Mouse (Mus musculus) CD8-positive naive resting alpha-beta T cell, adult 2 months (primary cell): Measurements from ENCODE around the gene Igf2bp1.

Experiments used
- DNase-seq, 2 experiments: peaks; one replicate each; pipeline ENCODE4 v3.0.0; 2022; ENCODE audit warnings: low read depth in 2 of 2, low spot score in 2 of 2

Gene Igf2bp1

DNA sequence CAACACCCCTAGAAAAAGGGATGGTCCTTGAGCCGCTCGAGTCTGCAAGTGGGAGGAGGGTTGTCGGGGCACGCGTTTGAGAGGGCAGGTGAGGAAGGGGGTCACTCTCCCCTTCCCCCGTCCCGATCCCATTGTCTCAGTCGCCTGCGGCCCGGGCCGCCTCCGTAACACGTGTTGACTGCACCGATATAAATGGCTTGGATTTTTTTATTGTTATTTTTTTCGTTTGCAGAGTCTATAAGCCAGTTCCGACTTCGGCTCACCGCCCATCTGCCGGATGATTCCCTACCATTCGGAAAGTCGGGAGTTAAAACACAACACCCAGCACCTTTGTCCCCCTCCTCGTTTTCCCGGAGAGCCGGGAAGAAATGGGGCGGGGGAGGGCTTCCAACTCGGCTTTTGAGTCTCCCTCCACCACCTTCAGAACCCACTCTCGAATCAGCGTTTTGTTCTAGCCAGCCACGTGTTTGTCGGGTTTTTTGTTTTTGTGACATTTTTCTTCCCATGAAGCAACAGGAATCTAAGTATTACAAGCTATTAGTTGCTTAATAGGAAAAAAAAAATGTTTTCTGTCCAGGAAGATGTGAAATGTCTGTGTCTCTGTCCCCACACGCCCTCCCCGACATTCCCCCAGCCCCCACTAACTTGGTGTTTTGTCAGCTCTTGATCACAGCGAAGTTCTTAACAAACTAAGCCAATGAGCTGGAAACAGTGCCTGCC lies 1.9 kb upstream of the Igf2bp1 start:
- DNase-seq: no peak

DNA sequence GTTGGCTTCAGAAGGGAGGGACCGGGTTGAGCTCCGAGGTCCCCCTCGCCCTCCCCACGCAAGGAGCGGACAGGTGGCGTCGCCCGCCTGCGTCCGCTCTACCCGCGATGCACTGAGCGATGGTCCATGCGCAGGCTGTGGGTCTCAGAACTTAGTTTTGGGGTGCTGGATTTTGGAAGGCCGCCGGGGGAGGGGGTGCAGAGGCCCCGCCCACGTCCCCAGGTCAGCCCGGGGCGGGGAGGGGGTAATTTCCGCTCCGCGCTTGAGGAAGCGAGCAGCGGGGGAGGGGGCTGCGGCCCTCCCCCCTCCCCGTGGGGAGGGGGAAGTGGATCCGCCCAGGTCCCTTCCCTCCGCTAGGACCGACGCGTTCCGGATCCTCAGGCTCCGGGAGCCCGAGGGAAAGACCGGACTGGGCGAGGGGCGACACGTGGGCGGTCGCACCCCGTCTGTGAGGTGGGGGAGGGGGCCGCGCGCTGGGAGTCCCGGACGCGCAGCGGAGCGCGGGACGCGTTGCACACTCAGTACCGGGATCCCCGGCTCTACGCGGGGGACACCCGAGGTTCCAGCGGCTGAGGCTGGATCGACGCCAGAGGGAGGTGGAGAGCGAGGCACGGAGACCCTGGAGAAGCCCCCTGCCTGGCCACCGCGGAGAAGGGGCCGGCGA lies 1.2 kb upstream of the Igf2bp1 start:
- DNase-seq: no peak

GRCm38 (mm10) chr11:96006367-96006851 lies 669 bp upstream of the Igf2bp1 start:
- DNase-seq: no peak

DNA sequence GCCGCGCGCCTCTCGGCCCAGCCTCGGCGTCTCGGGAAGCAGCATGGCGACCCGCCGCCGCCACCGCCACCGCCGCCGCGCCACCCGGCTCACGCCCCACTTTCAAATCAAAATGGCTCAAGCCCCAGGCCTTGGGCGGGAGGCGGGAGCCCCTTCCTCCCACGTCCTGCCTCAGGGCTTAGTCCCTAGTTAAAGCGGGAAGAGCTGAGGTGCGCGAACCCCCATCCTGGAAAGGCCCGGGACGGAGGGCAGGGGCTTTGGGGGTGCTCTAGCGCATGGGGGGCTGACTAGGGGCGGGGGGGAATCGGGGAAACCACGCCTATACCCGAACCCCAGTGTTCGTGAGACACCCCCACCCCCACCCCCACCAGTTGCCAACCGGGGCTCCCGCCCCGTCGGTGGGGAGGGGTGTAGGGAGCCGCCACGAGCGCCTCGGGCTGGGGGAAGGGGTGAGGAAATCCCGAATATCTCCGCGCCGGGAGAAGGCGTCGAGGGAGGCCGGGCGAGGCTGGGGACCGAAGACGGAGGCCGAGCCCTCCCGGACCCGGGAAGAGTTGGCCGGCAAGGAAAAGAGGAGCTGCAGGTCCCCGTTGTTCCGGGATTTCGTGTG lies 842 bp downstream of the Igf2bp1 start:
- DNase-seq: peak in 1 of 2 experiments; percentile 16

DNA sequence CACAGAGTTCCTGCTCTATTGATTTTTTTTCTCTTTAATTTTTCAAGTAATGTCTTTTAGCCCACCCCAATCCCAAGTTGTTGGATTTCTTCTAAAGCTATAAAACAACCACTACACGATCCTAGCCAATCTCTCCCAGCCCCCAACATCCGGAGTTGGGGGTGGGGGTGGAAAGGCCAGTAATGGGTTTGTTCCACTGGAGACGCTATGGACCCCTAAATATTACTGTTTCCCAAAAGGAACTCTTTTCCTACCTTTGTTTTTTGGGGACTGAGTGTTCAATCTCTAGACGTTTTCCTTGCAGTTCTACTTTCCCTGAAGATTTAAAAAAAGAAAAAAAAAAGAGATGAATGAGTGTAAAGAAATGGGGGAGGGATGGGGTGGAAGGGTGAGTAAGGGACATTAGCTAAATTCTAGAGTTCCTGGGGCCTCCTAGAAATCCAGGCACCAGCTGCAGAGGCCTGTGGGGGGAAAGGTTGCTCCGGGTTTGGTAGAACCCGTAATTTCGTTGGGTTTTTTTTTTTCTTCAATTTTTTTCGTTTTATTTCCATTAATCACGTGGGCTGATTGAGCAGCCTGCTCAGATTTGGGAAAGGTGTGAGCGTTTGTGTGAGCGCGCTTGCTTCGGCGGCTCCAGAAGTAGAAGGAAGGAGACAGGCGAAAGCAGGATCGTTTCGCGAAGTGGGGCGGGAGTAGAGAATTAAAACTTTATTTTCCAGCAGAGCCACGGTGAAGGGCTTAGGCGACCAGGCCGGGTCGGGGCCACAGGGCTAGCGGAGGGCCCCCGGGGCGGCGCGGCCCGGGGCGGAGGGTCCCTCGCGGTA lies 1.6 kb downstream of the Igf2bp1 start:
- DNase-seq: no peak

DNA sequence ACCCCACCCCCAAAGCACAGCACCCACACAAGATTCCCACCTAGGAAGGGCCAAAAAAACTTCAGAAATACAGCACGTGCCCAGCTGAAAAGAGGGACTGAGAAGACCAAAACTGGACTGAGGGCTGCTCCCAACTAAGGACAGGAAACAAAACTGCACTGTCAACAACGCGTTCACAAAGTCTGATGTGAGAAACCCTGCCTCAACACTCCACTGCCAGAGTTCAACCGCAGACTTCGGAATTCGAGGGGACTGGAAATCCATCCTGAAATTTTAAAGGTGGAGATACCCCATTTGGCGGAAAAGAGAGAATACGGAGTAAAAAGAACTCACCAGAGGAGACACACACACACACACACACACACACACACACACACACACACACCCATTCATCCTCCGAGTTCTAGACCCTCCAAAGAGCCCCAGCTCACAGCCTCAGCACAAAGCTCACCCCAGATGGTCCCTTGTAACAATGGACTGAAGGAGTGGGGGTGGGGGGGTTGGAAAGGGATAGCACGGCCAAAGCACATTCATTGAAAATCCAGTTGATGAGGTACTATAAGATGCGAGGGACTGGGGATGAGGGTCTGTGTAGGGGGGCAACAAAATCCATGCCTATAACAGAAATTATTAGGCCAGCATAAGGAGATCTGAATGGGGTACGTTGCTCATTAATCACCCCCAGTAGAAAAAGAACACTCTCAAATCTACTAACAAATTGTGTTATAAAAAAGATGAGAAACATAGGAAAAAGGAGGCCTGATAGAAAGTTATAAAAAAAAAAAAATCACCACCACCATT lies 2.4 kb downstream of the Igf2bp1 start:
- no peak for DNase-seq

DNA sequence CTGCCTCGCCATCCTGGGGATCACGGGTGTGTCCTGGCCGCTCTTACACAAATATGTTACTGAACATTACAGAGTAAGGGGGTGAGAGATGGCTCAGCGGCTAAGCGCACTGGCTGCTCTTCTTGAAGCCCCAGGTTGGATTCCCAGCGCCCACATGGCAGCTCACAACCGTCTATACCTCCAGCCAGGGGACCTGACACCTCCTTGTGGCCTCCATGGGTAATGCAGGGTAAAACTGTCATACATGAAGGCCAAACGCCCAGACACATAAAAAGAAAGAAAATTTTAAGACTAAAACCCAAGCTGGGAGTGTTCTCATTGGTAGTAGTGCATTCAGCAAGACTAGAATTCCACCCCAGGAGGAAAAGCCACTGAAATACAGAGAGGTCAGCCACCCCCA lies 11.6 kb downstream of the Igf2bp1 start:
- DNase-seq: no peak

DNA sequence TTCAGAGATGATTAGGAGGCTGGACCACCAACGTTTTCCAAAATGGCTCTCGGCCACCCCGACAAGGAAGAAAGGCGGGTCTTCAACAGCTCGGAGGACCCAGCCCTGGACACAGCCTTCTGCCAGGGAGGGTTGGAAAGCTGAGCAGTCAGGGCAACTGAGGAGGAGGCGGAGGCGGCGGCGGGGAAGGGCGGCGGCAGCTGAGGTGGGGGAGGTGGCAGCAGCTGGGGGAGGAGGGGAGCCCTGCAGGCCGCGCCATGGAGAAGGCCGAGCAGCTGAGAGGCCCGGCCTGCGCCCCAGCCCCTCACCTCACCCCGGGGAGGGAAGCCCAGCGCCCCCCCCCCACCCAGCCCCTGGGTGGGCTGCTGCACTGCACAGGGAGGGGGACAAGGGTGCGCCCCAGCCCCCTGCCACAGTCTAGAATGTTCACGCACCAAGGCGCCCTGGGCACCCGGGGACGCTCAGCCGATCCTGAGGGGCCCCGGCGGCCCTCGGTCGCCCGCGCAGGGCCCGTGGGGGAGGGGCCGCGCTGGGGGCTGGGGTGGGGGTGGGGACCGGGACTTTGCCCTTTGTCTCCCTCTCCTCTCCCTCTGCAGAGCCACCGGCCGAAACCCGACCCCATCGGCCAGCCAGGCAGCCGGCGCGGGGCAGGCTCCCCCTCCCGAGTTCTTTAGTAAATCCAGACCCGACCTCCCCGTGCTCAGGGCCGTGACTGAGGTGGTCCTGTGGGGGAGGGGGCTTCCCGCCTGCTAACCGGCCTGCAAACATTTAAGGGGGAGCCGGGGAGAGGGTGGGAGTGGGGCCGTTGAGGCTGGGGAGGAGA lies 14.6 kb downstream of the Igf2bp1 start:
- no peak for DNase-seq

- no peak for DNase-seq
These were observed 15.3 kb downstream of the Igf2bp1 start for GRCm38 (mm10) chr11:95990431-95990830.

DNA sequence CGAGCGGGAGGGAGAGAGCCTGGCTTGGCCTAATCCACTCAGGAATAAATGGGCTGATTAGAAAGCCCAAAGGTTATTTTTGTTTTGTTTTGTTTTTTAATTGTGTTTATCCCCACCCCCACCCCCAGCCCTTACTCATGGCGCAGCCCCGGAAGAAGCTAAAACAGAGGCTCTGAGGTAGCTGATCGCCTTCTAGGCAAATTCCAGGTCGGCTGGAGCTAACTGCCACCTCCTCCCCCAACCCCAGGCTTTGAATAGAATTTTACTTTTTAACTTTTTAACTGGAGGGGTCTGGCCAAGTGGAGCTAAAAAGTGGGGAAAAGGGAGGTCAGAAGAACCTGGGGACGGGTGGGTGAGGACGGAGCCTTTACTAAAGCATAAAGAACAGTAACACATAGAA lies 15.9 kb downstream of the Igf2bp1 start:
- DNase-seq: no peak

DNA sequence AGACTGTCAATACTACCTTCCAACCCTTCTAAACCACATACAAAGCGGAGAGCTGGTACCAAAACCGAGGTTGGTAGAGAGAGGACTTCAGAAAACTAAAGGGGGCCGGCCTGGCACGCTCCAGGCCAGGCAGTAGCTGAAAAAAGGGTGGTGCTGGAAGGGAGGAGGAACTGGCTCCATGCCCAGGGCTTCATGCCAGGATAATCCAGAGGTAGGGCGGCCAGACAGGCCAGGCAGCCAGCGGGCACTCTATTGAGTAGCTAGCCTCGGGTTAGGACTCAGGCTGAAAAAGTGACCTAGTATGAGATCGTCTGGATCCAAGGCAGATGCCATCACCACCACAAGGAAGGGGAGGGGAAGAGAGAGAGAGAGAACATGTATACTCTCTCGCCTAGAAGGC lies 17.2 kb downstream of the Igf2bp1 start:
- no peak for DNase-seq

GRCm38 (mm10) chr11:95987854-95988447 lies 17.8 kb downstream of the Igf2bp1 start:
- DNase-seq: no peak

- DNase-seq: no peak
These were observed 23.3 kb downstream of the Igf2bp1 start for GRCm38 (mm10) chr11:95982475-95982874.

DNA sequence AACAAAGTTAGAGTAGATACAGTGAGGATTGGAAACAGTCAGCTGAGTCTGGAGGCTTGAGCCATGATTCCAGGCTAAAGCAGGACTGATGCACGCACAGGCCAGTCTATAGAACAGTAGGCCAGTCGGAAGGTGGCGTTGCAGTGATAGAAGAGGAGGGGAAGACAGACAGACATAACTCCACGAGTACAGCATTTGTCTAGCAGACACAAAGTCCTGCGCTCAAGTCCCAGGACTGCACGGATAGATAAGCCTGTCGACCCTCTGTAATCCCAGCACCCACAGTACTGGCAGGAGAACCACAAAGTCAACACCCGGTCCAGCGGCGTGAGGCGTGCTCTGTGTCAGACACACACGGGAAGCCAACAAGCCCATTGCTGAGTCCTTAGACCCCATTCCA lies 23.9 kb downstream of the Igf2bp1 start:
- DNase-seq: no peak

- DNase-seq: peak; percentile 17 to 56
These were observed 24.9 kb downstream of the Igf2bp1 start for GRCm38 (mm10) chr11:95980762-95981418.

- DNase-seq: no peak
These were observed 27.3 kb downstream of the Igf2bp1 start for GRCm38 (mm10) chr11:95978487-95978886.

DNA sequence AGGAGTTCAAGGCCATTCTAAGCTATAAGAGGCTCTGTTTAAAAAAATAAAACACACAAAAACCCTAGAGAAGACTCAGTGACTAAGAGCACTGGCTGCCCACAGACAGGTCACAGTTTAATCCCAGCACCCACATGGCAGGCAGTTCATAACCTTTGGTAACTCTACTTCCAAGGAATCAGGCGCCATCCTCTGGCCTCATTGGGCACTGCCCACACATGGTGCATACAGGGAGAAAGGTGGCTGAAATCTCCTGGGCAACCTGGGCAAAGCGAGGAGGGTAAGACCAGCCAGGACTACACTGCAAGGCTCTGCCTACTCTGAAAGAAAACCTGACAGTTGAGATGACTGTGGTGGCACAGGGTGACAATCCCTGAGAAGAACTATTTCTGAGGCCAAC lies 29.4 kb downstream of the Igf2bp1 start:
- no peak for DNase-seq

DNA sequence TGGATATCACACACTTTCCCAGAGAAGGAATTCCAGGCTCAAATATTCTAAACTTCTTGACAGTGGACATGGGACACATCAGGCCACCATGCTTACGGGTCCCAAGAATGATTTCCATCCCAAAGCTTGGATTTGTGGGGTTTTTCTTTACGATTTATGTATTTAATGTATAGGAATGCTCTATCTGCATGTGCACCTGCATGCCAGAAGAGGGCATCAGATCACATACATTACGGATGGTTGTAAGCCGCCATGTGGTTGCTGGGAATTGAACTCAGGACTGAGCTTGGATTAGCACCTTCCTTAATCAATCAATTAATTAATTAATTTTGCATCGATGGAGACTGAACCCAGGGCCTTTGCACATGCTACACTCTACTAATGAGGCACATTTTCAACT lies 30.0 kb downstream of the Igf2bp1 start:
- no peak for DNase-seq

GRCm38 (mm10) chr11:95973187-95973586 lies 32.6 kb downstream of the Igf2bp1 start:
- no peak for DNase-seq
